Mouse (Mus musculus): ENCODE results near the gene Smndc1.

Gene Smndc1

DNA sequence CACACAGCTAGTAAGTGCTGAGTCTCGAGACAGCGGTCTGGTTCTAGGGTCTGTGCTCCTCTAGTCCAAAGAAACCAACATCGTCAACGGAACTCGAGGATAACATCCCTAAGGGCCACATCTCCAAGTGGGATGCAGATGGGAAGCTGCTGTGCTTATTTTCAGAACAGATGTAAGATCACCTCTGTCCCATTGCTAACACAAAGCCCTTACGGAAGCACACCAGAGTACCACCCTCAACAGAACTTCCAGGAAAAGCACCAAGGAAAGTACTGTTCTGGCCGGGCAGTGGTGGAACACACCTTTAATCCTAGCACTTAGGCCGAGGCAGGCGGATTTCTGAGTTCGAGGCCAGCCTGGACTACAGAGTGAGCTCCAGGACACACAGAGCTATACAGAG lies 12.0 kb downstream of the Smndc1 start:
- DNase-seq = no peak

DNA sequence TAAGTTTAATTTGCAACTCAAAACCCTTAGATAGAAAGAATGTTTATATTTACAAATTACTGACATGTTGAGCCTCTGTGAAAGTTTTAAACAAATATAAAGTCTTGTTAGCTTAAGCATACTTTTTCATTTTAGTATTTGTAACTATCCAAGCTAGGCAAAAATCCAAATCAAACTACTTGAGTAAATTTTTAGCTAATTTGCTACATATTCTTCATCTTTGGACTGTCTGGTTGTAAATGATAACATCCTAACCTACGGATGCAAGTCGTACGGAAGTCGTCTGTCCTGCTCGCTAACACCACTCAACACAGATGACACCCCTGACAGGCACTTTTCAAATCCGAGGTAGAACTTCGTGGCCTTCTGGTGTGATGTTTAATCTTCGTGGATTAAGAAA lies 12.7 kb downstream of the Smndc1 start:
- no peak for DNase-seq

DNA sequence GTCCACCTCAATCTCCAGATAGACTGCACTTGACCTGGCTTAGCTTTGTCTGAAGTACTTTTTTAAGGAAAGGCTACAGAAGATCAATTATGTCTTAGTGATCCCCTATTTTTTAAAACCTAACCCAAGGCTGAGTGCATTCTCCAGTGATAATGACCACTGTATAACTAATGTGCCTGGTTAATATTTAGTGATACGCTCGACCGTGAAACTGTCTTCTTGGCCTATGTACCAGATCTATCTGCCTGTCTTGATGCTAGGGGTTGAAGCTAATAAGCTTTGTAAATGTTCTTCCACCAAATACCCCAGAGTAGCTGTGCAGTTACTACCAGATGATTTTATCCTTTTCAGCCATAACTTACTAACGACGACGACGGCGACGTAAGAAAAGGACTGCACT lies 14.6 kb downstream of the Smndc1 start:
- DNase-seq = no peak

- DNase-seq = no peak
Observed at GRCm38 (mm10) chr19:53375299-53375698, 15.1 kb downstream of the Smndc1 start.

DNA sequence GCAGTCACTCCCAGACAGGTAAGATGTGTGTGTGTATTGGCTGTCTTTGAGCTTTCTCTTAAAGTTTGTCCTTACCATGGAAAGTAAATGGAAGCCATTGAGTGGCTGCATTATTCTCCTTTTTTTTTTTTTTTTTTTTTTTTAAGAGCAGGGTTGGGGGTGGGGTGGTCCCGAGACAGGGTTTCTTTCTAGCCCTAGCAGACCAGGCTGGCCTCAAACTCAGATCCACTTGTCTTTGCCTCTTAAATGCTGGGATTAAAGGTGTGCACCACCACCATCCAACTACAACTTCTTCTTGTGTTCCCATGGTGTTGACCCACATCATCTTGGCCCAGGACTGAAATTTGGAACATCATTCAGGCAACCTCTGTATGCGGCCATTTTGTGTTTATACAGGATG lies 16.8 kb downstream of the Smndc1 start:
- DNase-seq = no peak

DNA sequence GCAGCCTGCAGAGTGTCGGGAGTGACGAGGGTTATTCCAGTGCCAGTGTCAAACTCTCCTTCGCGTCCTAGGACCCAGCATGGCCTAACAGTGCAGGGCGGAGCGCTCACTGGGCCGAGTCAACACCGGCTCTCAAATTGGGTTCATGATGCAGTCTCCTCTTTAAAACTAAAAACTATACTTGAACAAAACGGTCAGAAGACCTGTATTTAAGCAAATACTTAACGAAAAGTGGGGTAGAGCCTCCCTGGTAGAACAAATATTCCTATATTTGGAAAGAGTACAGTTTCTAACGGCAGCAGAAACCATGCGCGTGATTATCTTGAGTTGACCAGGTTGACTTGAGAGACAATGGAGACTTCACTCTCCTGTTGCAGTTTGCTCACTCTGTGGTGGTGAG lies 18.7 kb downstream of the Smndc1 start, which contains the start of gene Gm10197:
Gene Gm10197, minus strand, starts transcription at position 101 of the 400 bp plus-strand sequence.
- no peak for DNase-seq

DNA sequence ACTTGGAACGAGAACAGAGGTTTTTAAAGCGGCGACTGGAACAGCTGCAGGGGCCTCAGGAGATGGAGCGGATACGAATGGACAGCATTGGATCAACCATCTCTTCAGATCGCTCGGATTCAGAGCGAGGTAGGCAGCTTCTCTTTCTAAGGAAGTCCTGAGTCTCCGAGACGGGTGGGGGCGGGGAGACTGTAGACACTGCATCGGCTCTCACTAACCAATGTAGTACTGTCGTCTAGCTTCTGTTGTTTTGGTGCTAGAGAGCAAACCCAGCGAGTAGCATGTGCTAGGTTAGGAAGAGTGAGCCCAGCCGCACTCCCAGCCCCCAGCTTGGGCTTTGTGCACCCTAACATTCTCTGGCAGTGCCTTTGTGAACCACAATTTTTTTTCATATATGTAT lies 20.1 kb downstream of the Smndc1 start:
- DNase-seq = no peak

DNA sequence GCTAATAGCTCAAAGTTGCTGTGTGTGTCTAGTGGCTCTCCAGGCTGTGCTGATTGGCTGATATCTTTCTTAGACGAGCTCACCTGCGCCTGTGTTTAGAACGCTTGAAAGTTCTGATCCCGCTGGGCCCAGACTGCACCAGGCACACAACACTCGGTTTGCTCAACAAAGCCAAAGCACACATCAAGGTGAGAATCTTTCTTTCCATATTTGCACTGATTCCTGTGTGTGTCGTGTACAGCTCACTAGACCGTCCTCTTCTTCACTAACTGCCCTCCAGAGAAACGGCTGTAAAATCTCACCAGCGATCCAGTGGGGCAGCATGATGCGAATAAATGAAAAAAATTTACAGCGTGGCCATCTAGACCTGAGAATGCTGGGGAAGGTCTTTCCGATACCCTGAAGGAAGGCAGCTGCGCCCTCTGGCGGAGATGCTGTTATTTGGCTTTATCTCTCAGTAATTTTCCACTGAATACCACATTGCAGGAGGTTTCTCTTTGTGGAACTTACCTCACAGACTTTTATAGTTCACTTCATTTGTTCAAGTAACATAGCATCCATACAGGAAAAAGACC lies 20.8 kb downstream of the Smndc1 start:
- DNase-seq = peak; percentile 89

DNA sequence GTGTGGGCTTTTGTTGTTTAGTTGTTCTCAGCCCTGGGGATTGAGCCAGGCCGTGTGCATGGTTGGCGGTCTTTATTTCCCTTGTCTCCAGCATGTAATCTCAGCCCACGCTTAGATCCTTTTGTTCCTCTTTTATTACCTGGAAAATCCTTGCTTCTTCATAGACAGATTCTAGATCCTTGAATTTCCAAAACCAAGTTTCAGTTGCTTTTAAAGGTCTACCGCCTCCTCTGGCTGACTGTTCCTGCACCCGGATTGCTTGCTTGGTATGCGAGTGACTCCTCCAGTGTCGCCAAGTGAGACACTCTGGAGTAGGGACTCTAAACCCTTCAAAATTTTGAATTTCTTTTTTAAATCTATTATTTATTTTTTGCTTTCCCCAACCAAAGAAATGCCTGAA lies 23.5 kb downstream of the Smndc1 start:
- DNase-seq = no peak

DNA sequence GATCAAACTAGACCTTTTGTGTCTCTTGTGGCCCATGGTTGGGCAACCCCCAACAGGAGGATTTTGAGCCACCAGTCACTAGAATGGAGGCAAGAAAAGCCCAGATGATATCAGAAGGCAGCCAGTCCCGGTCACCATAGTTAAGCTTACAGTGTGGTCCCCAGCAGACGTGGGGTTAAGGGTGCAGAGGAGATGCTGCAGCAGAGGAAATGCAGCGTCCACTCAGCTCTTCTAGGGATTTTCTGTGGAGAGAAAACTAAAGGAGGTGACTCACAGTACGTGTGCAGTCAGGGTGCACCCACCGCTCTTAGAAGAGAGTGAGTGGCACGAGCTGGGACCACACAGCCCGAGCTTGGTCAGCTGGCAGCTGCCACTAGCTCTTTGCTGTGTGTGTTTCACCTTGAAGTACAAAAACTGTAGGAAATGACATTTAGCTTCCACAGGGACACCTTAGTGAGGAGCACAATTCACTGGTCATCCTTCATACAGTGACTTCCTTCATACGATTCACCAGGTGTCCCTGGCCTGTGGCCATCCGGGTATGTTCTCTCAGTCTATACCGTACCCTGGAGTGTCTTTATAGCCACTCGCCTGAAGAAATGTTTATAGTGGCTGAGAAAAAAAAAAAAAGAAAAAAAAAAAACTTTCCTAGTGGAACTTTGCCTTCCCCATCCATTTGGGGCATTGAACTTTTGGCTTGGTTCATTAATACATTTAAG lies 24.2 kb downstream of the Smndc1 start:
- DNase-seq = no peak

DNA sequence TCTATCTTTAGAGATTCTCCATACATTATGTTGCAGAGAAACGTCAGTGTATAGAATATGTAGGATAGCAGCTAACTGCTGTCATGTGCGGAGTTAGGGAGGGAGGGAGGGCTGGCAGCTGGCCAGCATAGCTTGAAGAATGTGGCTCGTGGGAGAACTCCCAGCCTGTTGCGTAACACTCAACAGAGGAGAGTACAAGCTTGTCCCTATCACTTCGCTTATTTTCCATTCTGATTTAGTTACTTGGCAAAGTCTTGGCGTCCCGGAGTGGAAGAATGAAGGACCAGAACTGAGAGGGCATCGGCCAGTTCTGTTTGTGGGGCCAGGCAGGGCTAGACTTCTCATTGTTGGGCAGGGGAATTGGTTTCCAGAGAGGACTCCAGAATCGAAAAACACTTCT lies 25.4 kb downstream of the Smndc1 start:
- DNase-seq = peak; percentile 77

DNA sequence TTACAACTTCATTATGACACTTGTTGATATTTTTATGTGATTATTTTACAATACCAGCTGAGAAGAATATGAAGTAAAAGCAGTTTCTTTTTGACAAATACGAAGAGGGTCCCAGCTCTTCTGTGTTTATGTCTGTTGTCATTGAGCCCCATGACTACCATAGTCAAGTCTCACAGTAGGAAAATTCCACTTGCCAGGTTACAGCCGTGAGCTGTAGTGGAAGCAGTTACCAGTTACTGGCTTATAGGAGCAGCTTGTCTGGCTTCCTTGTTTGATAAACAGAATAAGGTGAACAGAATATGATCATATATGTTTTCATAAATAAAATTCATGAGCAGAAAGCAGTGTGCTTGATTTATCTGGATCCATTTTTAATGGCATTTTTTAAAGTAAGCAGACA lies 25.8 kb downstream of the Smndc1 start:
- no peak for DNase-seq

DNA sequence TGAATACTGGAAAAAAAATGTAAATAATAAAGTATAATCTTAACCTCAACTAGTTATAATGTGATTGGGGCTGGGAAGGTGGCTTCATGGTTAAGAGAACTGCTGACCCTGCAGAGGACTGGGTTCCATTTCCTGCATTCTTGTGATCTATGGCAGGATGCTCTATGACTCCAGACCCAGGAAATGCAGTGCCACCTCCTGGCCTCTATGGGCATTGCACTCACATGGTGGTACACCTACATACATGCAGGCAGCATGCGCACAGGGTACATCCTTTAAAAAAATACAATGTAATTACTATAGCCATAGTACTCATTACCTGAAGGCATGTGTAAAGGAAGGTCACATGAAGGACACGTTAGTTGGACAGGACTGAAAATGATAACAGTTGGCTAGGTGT lies 27.4 kb downstream of the Smndc1 start:
- DNase-seq = peak; percentile 25

- no peak for DNase-seq
Observed at GRCm38 (mm10) chr19:53360265-53360958, 30.0 kb downstream of the Smndc1 start.

DNA sequence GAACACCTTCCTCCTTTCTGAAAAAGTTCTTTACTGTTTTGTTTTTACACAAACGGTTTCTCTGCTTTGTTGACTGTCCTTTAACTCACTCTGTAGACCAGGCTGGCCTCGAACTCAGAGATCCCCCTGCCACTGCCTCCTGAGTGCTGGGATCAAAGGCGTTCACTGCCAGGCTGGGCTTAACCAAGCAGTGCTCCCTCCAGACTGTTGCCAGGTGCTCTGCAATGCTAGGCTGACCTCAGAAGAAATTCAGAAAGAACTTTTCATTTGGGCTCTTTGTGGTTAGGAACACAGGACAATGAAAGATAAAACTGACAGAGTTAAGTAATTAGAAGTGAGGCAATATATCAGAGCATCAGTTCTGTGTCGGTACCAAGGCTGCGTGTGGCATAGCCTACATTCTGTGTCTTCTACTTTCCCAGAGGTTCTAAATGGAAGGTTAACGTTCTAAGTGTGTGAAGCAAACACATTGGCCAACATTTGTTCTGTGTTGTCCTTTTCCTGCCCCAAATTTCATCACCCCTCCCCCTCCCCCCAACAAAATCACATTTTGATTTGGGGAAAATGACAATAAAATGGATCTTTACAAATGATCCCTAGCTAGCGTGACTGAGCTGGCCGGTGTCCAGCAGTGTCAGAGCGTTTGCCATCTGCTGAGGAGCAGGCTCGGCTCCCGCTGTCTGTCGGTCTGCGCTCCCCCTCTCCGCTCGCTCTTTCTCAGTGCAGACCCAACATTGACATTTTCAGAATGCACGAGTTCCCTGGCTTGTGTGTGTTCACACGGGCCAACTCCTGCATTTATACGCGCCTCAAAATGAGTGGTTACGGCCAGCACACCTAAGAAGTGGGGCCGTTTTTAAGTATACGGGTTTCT lies 31.0 kb downstream of the Smndc1 start:
- DNase-seq = peak; percentile 57

GRCm38 (mm10) chr19:53355065-53355464 lies 35.3 kb downstream of the Smndc1 start:
- DNase-seq = no peak

GRCm38 (mm10) chr19:53354271-53355000 lies 35.9 kb downstream of the Smndc1 start:
- DNase-seq = no peak

DNA sequence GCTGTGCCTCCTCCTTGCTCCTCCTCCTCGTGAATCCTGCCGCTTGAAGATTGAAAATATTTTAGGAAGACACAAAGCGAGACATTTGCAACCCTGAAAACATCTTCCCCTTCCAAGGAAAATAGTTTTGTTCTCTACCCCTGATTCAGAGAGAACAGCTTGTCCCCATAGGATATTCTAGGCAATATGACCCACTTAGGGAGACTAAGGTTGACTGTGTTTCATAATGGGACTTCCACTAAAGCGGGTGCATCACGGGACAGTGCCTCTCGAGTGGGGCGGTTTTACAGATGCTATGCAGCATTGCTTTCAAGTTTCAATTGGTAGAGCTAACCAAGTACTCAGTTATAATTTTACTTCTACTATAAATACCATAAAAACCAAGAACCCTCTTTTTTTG lies 36.5 kb downstream of the Smndc1 start:
- no peak for DNase-seq

- no peak for DNase-seq
Observed at GRCm38 (mm10) chr19:53345766-53346165, 44.6 kb downstream of the Smndc1 start.

DNA sequence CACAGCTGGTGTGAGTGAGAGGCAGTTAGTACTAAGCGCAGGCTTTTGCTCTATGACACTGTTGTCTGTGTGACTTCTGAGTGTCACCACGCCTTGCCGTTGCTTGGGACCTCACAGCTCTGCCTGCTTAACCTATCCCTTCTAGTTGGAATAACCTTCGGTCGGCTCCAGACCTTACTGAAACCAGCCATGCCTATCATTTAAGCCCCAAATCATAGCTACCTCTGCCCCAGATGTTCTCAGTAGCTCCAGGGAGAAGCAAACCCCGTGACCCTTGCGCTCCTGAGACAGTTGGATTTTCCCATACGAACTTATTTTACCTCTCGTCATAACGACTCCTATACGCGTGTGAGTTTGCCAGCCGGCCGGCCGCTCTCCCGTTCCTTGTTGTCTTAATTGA lies 46.3 kb downstream of the Smndc1 start:
- no peak for DNase-seq

GRCm38 (mm10) chr19:53343174-53343881 lies 47.0 kb downstream of the Smndc1 start:
- DNase-seq = no peak

DNA sequence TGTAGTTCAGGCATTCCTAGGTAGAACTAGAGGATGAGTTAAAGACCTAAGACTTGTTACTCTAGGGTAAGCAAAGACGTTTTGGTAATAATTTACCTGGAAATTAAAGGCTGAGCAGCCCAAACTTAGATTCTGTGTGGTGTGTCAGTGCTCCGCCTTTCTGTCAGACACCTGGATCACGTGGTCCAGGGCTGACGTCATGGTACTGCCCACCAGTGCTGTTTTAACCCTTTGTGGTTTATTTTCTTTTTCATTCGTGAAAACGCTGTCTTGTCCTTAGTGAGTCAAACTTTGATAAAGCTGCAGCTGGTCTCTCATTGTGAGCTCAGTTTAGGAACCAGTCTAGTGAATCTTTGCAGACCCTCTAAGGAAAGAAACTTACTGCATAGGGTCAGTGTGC lies 50.0 kb downstream of the Smndc1 start:
- no peak for DNase-seq

Measured in lung, postnatal 14 days (tissue).